Mouse (Mus musculus): ENCODE results near the gene 2610528A11Rik.
A peak's percentile ranks its signal among the peaks of the same experiment; 100 is the strongest.

Gene 2610528A11Rik

DNA sequence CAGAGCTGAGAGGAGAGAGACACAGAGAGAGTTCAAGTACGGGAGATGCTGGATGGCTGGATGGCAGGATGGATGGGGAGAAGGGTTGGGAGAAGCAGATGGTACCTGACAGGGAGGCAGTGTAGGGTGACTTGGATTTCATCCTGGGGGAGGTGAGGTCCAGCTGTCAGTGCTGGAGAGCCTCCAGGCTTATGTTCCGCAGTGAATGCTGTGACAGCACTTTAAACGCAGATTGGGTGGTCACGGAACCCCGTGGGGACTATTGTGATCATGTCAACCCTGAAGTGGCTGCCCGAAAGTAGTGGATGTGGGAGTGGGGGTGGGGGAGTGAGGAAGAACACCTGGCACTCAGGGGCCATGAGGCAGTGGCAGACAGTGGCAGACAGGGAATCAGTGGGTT, 19.4 kb downstream of the 2610528A11Rik start:
- no peak for DNase-seq (ENCODE audit: low spot score)

DNA sequence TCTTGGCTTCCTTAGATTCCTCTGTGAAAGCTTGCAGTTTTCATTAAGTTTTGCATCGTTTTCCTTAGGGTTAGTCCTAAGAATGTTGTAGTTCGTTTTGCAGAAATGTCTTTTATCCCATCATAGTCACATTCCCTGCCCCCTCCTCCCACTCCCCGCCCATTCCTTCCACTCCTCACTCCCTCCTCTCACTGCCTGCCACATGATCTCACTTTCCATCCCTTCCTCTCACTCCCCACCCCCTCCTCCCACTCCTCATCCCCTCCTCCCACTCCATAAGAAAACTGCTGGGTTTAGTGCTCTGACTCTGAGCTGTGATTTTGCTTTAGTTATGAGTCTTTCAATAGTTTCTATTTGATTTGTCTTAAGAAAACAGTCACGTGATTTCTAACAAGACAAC, 30.1 kb downstream of the 2610528A11Rik start:
- DNase-seq (ENCODE audit: low spot score), result no peak

DNA sequence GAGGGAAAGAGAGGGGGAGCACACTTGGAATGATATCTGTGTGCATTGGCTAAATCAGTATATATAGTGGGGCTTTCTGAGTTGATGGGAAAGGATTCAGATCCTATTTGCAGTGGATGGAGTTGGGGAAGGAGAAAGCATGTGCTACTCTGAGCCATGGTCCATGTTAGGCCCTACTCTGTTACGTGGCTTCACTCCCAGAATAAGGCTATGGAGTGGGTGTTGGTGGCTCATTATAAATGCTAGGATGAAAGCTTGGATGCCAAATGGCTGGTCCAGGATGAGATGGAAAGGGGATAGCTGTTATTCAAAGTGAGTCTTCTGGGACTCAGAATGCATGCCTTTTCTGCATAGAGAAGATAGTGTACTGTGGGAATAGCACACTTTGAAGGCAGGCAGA, 33.1 kb downstream of the 2610528A11Rik start:
- DNase-seq (ENCODE audit: low spot score), result no peak

DNA sequence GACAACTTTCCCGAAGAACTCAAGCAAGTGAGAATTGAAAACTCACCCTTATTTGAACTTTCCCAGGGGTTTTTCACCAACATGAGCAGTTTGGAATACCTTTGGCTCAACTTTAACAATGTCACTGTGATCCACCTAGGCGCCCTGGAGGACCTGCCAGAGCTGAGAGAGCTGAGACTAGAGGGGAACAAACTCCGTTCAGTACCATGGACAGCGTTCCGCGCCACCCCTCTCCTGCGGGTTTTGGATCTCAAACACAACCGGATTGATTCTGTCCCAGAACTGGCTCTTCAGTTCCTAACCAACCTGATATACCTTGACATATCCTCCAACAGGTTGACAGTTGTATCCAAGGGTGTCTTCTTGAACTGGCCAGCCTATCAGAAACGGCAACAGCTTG, 45.3 kb downstream of the 2610528A11Rik start:
- peak; percentile 41 for DNase-seq (ENCODE audit: low spot score)

DNA sequence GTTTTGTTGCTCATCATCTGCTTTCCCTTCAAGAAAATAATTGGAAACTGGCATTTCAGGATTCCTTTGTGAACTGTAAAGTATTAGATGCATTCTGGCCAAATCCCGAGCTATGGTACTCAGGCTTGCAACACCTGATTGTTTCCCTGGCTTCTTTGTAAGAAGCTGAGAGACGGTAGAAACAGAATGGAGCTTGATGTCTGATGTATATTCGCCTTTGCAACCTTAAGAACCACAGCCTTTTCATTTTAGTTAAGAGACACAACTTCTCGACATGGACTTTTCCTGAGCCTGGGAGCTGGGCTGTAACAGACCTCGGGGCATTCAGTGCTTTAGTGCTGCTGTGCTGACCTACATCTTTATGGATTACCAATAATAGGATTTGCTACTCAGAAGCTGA, 46.2 kb downstream of the 2610528A11Rik start, which contains the start of gene Lrit2:
Gene Lrit2, plus strand, starts transcription at position 301 of the 400 bp plus-strand sequence.
- DNase-seq (ENCODE audit: low spot score), result no peak

DNA sequence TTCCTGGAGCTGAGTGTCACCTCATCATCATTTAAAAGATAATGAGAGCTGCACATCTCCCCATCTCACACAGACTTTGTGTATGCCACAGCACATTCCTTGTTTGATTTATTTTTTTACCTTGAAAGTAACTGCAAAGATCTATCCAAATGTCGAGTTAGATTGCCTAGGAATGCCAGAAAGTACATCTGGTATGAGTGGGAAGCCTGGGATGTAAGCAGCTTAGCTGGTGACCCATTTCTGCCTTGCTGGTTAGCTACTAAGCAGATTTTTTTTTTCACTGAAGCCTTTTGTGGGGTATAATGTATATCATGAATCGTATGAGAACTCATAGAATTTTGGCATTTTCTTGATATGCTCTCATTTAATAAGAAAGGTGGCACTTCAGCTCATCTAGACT, 47.2 kb downstream of the 2610528A11Rik start:
- no peak for DNase-seq (ENCODE audit: low spot score)

DNA sequence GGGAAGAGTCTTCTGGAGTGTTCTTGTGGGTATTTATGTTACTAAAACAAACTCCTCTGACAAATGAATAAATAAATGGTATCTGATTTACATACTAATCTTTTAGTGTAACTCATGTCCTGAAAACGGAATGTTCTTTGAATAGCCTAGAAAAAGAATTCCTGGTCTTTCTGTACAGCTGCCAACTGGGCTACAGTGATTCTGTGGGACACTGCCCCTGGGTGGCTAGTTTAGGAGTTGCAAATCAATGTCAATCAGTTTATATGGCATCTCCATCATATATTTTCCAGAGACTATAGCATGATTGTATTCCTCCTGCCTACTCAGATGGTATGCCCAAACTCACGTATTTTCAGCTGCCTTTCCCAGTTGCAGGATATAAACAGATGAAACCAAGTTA, 49.0 kb downstream of the 2610528A11Rik start:
- DNase-seq (ENCODE audit: low spot score), result no peak

Measured in testis, postnatal 14 days (tissue).